Mouse (Mus musculus): ENCODE data around the gene Slc29a1.

- peak; percentile 63 for TF ChIP-seq CTCF (IDR thresholded peaks at IDR 0.05; ENCODE audit: low read depth, low read length)
- TF ChIP-seq EP300 (IDR thresholded peaks at IDR 0.05; ENCODE audit: insufficient read depth, low read depth, low read length), result no peak
- TF ChIP-seq POLR2A (IDR thresholded peaks at IDR 0.05; ENCODE audit: insufficient read depth, low read length), result no peak
Measured at GRCm38 (mm10) chr17:45642701-45643100, 43.3 kb upstream of the Slc29a1 start.

Measured in ES-Bruce4 (cell line).